13 mouse cellular contexts compared by ENCODE assay signal in the genomic region with DNA sequence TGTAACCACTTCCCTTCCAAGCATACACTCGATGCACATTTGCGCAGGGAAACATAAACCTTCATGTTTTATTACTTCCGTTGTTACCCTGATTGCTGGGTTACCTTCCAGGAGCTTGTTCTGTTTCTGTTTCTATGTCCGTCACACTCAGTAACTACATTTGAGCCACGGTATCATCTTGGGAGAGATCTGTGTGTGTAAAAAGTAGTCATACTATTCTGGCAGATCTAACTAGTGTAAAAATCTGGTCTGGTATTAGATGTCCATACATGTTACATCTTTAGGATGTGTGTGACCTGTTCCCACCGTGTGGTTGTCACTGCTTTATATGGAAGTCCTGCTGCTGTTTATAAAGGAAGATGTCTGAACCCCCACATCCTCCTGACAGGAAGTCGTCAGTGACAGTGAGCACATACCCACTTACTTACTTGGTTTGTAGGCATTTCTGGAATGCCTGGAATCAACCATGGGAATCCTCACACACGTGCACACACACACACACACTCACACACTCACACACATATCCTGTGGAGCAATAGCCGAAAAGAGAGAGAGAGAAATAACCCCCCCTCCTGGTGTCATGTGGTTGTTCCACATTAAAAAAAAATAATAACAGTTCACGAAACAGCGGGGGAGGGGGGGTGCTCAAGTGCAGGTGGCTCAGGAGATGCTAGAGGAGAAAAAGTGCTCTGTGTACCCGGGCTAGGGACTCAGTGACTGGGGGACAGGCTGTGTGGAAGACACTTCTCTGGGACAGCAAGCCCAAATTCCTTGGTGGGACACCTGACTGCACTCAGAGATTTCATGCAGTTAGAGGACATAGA.
DNase-seq lines count a peak whose midpoint lies in the region; ATAC-seq and TF ChIP-seq lines count a peak whose summit lies in the region.
"Had no signal": no experiment of that assay in that cellular context is flagged by ENCODE, and none has a peak within 500 bp of the region (broad histone marks: within the 10 kb centered on the region; RNA-seq: fewer than 3 reads in every experiment).

No protein-coding gene starts in this region.

- no peak overlapping the region for H3K9ac ChIP-seq in intestine, postnatal 0 days (ENCODE audit: low read depth, low read length)
- H3K9ac ChIP-seq in intestine, embryonic 16.5 days (ENCODE audit: low read depth, low read length) = no peak overlapping the region
- H3K9ac ChIP-seq: forebrain, embryonic 15.5 days; lung, embryonic 14.5 days had no signal

- WGBS in intestine, postnatal 0 days = 58% methylated on average over 12 of the region's 12 CpGs
- WGBS in intestine, embryonic 16.5 days = 55% methylated on average over 12 of the region's 12 CpGs
- whole genome bisulfite sequencing in lung, adult 2 months = 61% methylated on average over 12 of the region's 12 CpGs

- no peaks in the 10 kb centered on the region for H3K27me3 ChIP-seq in intestine, postnatal 0 days (replicated peaks; ENCODE audit: control insufficient read depth, insufficient read depth, low read length)
- H3K27me3 ChIP-seq in intestine, embryonic 16.5 days (replicated peaks; ENCODE audit: control insufficient read depth, insufficient read depth, low read length) = no peaks in the 10 kb centered on the region
- H3K27me3 ChIP-seq: forebrain, embryonic 15.5 days had no signal

- no peak overlapping the region for H3K4me3 ChIP-seq in intestine, postnatal 0 days (ENCODE audit: low read depth, low read length)
- H3K4me3 ChIP-seq in intestine, embryonic 16.5 days (ENCODE audit: low read length) = no peak overlapping the region
- no peak overlapping the region for H3K4me3 ChIP-seq in lung, adult 2 months (replicated peaks; ENCODE audit: extremely low read depth, low read depth, low read length)
- H3K4me3 ChIP-seq: embryonic facial prominence, embryonic 10.5 days; forebrain, embryonic 15.5 days had no signal

- TF ChIP-seq CTCF in intestine, postnatal 0 days (IDR thresholded peaks at IDR 0.05; ENCODE audit: low read depth) = 0 out of 2 replicates have a peak, but pooled peaks have one; percentile 19
- TF ChIP-seq CTCF in lung, adult 2 months (IDR thresholded peaks at IDR 0.05; ENCODE audit: insufficient read depth, low read length) = no peak

- H3K9me3 ChIP-seq in intestine, postnatal 0 days (ENCODE audit: control insufficient read depth) = no peaks in the 10 kb centered on the region
- no peaks in the 10 kb centered on the region for H3K9me3 ChIP-seq in intestine, embryonic 16.5 days (ENCODE audit: control insufficient read depth, low read length)
- H3K9me3 ChIP-seq: embryonic facial prominence, embryonic 10.5 days; forebrain, embryonic 15.5 days had no signal

- TF ChIP-seq POLR2A in lung, adult 2 months (IDR thresholded peaks at IDR 0.05; ENCODE audit: borderline replicate concordance, extremely low read depth, low read depth, low read length) = no peak

- peaks cover 61% of the 10 kb centered on the region for H3K36me3 ChIP-seq in intestine, postnatal 0 days (ENCODE audit: control insufficient read depth, insufficient read depth)
- H3K36me3 ChIP-seq in intestine, embryonic 16.5 days (ENCODE audit: control insufficient read depth, insufficient read depth, low read length) = peaks cover 6% of the 10 kb centered on the region; the same call in 1 of the 2 replicates
- H3K36me3 ChIP-seq: forebrain, embryonic 15.5 days had no signal

- no peak overlapping the region for H3K4me2 ChIP-seq in intestine, postnatal 0 days (replicated peaks; ENCODE audit: low read depth)
- H3K4me2 ChIP-seq in intestine, embryonic 16.5 days (ENCODE audit: low read depth, low read length) = no peak overlapping the region
- H3K4me2 ChIP-seq: forebrain, embryonic 15.5 days; lung, embryonic 14.5 days had no signal

- no peak overlapping the region for H3K27ac ChIP-seq in intestine, postnatal 0 days (ENCODE audit: low read depth, low read length)
- H3K27ac ChIP-seq in intestine, embryonic 16.5 days (ENCODE audit: low read length) = no peak overlapping the region
- H3K27ac ChIP-seq: embryonic facial prominence, embryonic 10.5 days; forebrain, embryonic 15.5 days had no signal

- ATAC-seq in intestine, postnatal 0 days = no peak
- no peak for ATAC-seq in intestine, embryonic 16.5 days
- peak; percentile 42; the same call in 1 of the 2 replicates for ATAC-seq in monocyte, adult 5-6 weeks (replicated peaks; ENCODE audit: insufficient number of reproducible peaks, low FRiP score, low TSS enrichment, poor library complexity, severe bottlenecking)
- ATAC-seq: forebrain, embryonic 15.5 days had no signal

- peak; percentile 27 for DNase-seq in A20 (ENCODE audit: low read depth, low spot score)
- DNase-seq in CD8-positive naive resting alpha-beta T cell, adult 2 months (ENCODE audit: low read depth in 2 of 2, low spot score in 2 of 2) = peak; percentile 41 to 50
- no peak for DNase-seq in right cerebral cortex, postnatal 4 days
- no peak for DNase-seq in lung, adult 2 months
- no peak for DNase-seq in gastrocnemius, postnatal 4 days (ENCODE audit: low spot score in 2 of 2)
- DNase-seq: adrenal gland, postnatal 10 days; cerebellum, adult 11 months; lung, embryonic 14.5 days had no signal

- no peaks in the 10 kb centered on the region for H3K4me1 ChIP-seq in intestine, postnatal 0 days (replicated peaks; ENCODE audit: control insufficient read depth, insufficient read depth, low read length)
- no peaks in the 10 kb centered on the region for H3K4me1 ChIP-seq in intestine, embryonic 16.5 days (ENCODE audit: control insufficient read depth, insufficient read depth, low read length)
- H3K4me1 ChIP-seq in lung, adult 2 months (ENCODE audit: control insufficient read depth, insufficient read depth, low read length) = peaks cover 2% of the 10 kb centered on the region; the same call in 1 of the 2 replicates
- H3K4me1 ChIP-seq: forebrain, embryonic 15.5 days had no signal

Comparison
In these comparisons a context has a peak if more than half of its experiments do, and no peak if none do; other contexts are left out.
1. DNase-seq: peak in A20 (single experiment) and CD8-positive naive resting alpha-beta T cell, adult 2 months (2 of 2); none in right cerebral cortex, postnatal 4 days (single experiment), lung, adult 2 months (single experiment) and gastrocnemius, postnatal 4 days (0 of 2).